Mouse (Mus musculus) myocyte (in vitro differentiated cells): Measurements from ENCODE around the gene Mogat2.

Experiments
- POLR2A ChIP-seq: IDR thresholded peaks from one replicate; pipeline ENCODE4 v1.6.1; 2011; ENCODE audit warnings: low read depth, mild to moderate bottlenecking, control low read depth, moderate library complexity; ENCODE audit not compliant: insufficient read length
- POLR2AphosphoS2 ChIP-seq: IDR thresholded peaks from one replicate; pipeline ENCODE4 v1.6.1; 2011; ENCODE audit warnings: low read depth, control low read depth; ENCODE audit not compliant: insufficient read length

GRCm38 (mm10) chr7:99172898-99173297 lies 65.5 kb downstream of the Mogat2 start:
- TF ChIP-seq POLR2A: no peak
- TF ChIP-seq POLR2AphosphoS2: no peak
